Mouse (Mus musculus) brain, embryonic 14.5 days (tissue): ENCODE measurements around the gene Tfdp2. TPM values are rescaled to one million over a fixed set of nuclear protein-coding genes. Genes with fewer than 3 reads are reported as not detected.
"Not testable (repeated sequence)": the region's sequence is repeated elsewhere in the genome, so short reads cannot be mapped to it uniquely, and the experiment has no call there.

Source experiments
- DNase-seq: peaks from one replicate; pipeline ENCODE4 v3.0.0-alpha.2; 2011; ENCODE audit warnings: low read depth
- CTCF ChIP-seq: fragments of 200-500 bp; IDR thresholded peaks from 2 replicates; pipeline ENCODE4 v1.5.1; 2012; ENCODE audit warnings: inconsistent platforms, mild to moderate bottlenecking, moderate library complexity, borderline replicate concordance; ENCODE audit not compliant: insufficient read depth, insufficient read length; ENCODE audit errors: extremely low read depth
- POLR2A ChIP-seq: fragments of 200-500 bp; IDR thresholded peaks from 2 replicates; pipeline ENCODE4 v1.6.1; 2012; ENCODE audit warnings: mild to moderate bottlenecking, inconsistent platforms, borderline replicate concordance; ENCODE audit not compliant: poor library complexity, insufficient read depth, insufficient read length, severe bottlenecking; ENCODE audit errors: extremely low read depth
- polyA plus RNA-seq: library from polyadenylated mRNA; depleted of rRNA; stranded (reverse); fragments of >200 nt; gene quantifications from 2 replicates; pipeline ENCODE4 v1.2.3, GENCODE M21; 2012

Gene Tfdp2
- polyA plus RNA-seq, 1 experiment, result 18.3 TPM

GRCm38 (mm10) chr9:96345750-96346149, 149.7 kb downstream of the Tfdp2 start:
- no peak for DNase-seq
- no peak for TF ChIP-seq CTCF
- TF ChIP-seq POLR2A, result no peak

- TF ChIP-seq CTCF (no peak), POLR2A (no peak)
- DNase-seq, result no peak
Measured at GRCm38 (mm10) chr9:96348885-96349284, 152.8 kb downstream of the Tfdp2 start.

- DNase-seq, result peak; percentile 77
- TF ChIP-seq POLR2A (no peak), CTCF (peak; percentile 72; the same call in 1 of the 2 replicates)
Measured at GRCm38 (mm10) chr9:96350010-96350409, 153.9 kb downstream of the Tfdp2 start.

GRCm38 (mm10) chr9:96350476-96350875, 154.4 kb downstream of the Tfdp2 start:
- TF ChIP-seq CTCF (no peak), POLR2A (no peak)

GRCm38 (mm10) chr9:96351771-96352170, 155.7 kb downstream of the Tfdp2 start:
- not testable (repeated sequence) for DNase-seq

More at GRCm38 (mm10) chr9:96350476-96350875, 154.4 kb downstream of the Tfdp2 start:
- no peak for DNase-seq

- DNase-seq, result no peak
- no peak for TF ChIP-seq CTCF
- no peak for TF ChIP-seq POLR2A
Measured at GRCm38 (mm10) chr9:96353121-96353769, 157.2 kb downstream of the Tfdp2 start.

GRCm38 (mm10) chr9:96353799-96354198, 157.7 kb downstream of the Tfdp2 start:
- TF ChIP-seq CTCF, result no peak
- DNase-seq, result peak; percentile 25

GRCm38 (mm10) chr9:96360056-96360455, 164.0 kb downstream of the Tfdp2 start:
- no peak for DNase-seq
- TF ChIP-seq CTCF, result no peak
- TF ChIP-seq POLR2A, result no peak

- DNase-seq, result peak; percentile 65
- TF ChIP-seq POLR2A, result no peak
- no peak for TF ChIP-seq CTCF
Measured at GRCm38 (mm10) chr9:96363581-96364140, 167.6 kb downstream of the Tfdp2 start.

- TF ChIP-seq CTCF (no peak), POLR2A (peak; percentile 93)
- DNase-seq, result peak; percentile 98
Measured at GRCm38 (mm10) chr9:96364141-96364838, 168.2 kb downstream of the Tfdp2 start, which contains the start of gene Atp1b3. Gene Atp1b3, minus strand, starts transcription at chr9:96364442.

GRCm38 (mm10) chr9:96365271-96365872, 169.3 kb downstream of the Tfdp2 start:
- DNase-seq, result no peak
- no peak for TF ChIP-seq CTCF
- no peak for TF ChIP-seq POLR2A

GRCm38 (mm10) chr9:96369654-96370384, 173.7 kb downstream of the Tfdp2 start:
- no peak for DNase-seq
- TF ChIP-seq POLR2A (no peak), CTCF (no peak)
